Mouse (Mus musculus): Measurements from ENCODE around the gene Npepps.
A peak's percentile ranks its signal among the peaks of the same experiment; 100 is the strongest.
"Not testable (repeated sequence)": the region's sequence is repeated elsewhere in the genome, so short reads cannot be mapped to it uniquely, and the experiment has no call there.

Npepps gene

GRCm38 (mm10) chr11:97296542-97296941, 16.1 kb upstream of the Npepps start:
- DNase-seq (ENCODE audit: low read depth, low spot score): no peak

GRCm38 (mm10) chr11:97292731-97293130, 12.3 kb upstream of the Npepps start:
- DNase-seq (ENCODE audit: low read depth, low spot score): no peak

GRCm38 (mm10) chr11:97289276-97290230, 9.1 kb upstream of the Npepps start:
- DNase-seq (ENCODE audit: low read depth, low spot score): no peak

- no peak for DNase-seq (ENCODE audit: low read depth, low spot score)
Observed at GRCm38 (mm10) chr11:97287643-97288042, 7.2 kb upstream of the Npepps start.

- DNase-seq (ENCODE audit: low read depth, low spot score): no peak
Observed at GRCm38 (mm10) chr11:97286973-97287372, 6.5 kb upstream of the Npepps start.

GRCm38 (mm10) chr11:97285852-97286775, 5.7 kb upstream of the Npepps start:
- DNase-seq (ENCODE audit: low read depth, low spot score): no peak

- no peak for DNase-seq (ENCODE audit: low read depth, low spot score)
Observed at GRCm38 (mm10) chr11:97284854-97285253, 4.4 kb upstream of the Npepps start.

GRCm38 (mm10) chr11:97282179-97282578, 1.7 kb upstream of the Npepps start:
- DNase-seq (ENCODE audit: low read depth, low spot score): no peak

- peak; percentile 56 for DNase-seq (ENCODE audit: low read depth, low spot score)
Observed at GRCm38 (mm10) chr11:97279405-97280215, 828 bp downstream of the Npepps start.

- no peak for DNase-seq (ENCODE audit: low read depth, low spot score)
Observed at GRCm38 (mm10) chr11:97279040-97279404, 1.4 kb downstream of the Npepps start.

- peak; percentile 12 for DNase-seq (ENCODE audit: low read depth, low spot score)
Observed at GRCm38 (mm10) chr11:97278456-97278855, 2.0 kb downstream of the Npepps start.

GRCm38 (mm10) chr11:97277166-97277565, 3.3 kb downstream of the Npepps start:
- DNase-seq (ENCODE audit: low read depth, low spot score): no peak

- no peak for DNase-seq (ENCODE audit: low read depth, low spot score)
Observed at GRCm38 (mm10) chr11:97276019-97276418, 4.4 kb downstream of the Npepps start.

- DNase-seq (ENCODE audit: low read depth, low spot score): peak; percentile 32
Observed at GRCm38 (mm10) chr11:97275349-97275748, 5.1 kb downstream of the Npepps start.

GRCm38 (mm10) chr11:97274947-97275346, 5.5 kb downstream of the Npepps start:
- DNase-seq (ENCODE audit: low read depth, low spot score): not testable (repeated sequence)

- peak; percentile 34 for DNase-seq (ENCODE audit: low read depth, low spot score)
Observed at GRCm38 (mm10) chr11:97273613-97274012, 6.8 kb downstream of the Npepps start.

- DNase-seq (ENCODE audit: low read depth, low spot score): no peak
Observed at GRCm38 (mm10) chr11:97272835-97273234, 7.6 kb downstream of the Npepps start.

GRCm38 (mm10) chr11:97270004-97270403, 10.4 kb downstream of the Npepps start:
- not testable (repeated sequence) for DNase-seq (ENCODE audit: low read depth, low spot score)

- not testable (repeated sequence) for DNase-seq (ENCODE audit: low read depth, low spot score)
Observed at GRCm38 (mm10) chr11:97266544-97266943, 13.9 kb downstream of the Npepps start.

GRCm38 (mm10) chr11:97249649-97250048, 30.8 kb downstream of the Npepps start:
- DNase-seq (ENCODE audit: low read depth, low spot score): not testable (repeated sequence)

- DNase-seq (ENCODE audit: low read depth, low spot score): no peak
Observed at GRCm38 (mm10) chr11:97246510-97247159, 33.8 kb downstream of the Npepps start.
